Mouse (Mus musculus) gastrocnemius, postnatal 4 days (tissue): ENCODE results near the gene Fabp6. TPM values are rescaled to one million over a fixed set of nuclear protein-coding genes. Genes with fewer than 3 reads are reported as not detected.

Source experiments
- DNase-seq, 2 experiments: peaks; one replicate each; pipeline ENCODE4 v3.0.0; 2021 to 2022; ENCODE audit warnings: low spot score in 2 of 2, mixed read lengths in 2 of 2
- long read RNA-seq, 2 experiments: library from polyadenylated mRNA; stranded (forward); transcript quantifications; one replicate each; pipeline ENCODE4 v2.0.0; 2021
- total RNA-seq, 2 experiments: library from RNA; stranded (reverse); gene quantifications; 2 replicates each; pipeline ENCODE4 v1.2.3; 2021

The Fabp6 gene
- not detected for total RNA-seq
- long read RNA-seq, experiment 1, result 0 reads
- long read RNA-seq, experiment 2, result 0 reads

DNA sequence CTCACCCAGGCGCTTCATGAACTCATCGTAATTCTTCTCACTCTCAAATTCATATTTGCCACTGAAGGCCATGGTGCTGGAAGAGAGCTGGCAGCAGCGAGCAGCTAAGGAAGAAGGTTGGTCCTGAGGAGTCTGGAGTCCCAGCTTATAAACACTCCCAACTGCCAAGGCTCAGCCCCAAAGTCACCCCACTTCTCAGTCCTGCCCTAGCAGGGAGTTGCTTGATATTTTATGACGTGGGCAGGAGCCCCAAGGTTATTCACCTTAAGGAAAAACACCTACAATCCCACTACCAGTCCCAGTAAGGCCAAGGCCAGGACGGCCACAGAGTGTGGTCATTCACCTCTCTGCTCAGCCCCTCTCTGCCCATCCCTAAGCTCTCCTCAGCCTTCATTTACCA is at the start of gene Fabp6:
TSS of gene Fabp6 (minus strand) at position 101 of the 400 bp plus-strand sequence.
- DNase-seq, result no peak

DNA sequence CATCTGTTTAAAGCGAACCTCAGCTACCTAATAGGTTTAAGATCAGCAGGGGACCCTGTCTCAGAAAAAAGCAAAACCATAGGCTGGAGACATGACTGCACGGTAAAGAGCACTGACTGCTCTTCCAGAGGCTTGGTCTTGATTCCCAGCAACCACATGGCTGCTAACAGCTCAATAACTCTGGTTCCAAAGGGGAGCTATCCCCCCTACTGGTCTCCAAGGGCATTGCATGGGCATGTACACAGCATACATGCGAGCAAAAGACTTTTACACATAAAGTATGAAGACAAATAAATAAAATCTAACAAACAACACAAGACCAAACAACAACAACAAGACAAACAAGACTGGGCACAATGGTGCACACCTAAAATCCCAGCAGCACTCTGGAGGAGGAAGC is 43.9 kb upstream of the Fabp6 start:
- DNase-seq, result no peak

DNA sequence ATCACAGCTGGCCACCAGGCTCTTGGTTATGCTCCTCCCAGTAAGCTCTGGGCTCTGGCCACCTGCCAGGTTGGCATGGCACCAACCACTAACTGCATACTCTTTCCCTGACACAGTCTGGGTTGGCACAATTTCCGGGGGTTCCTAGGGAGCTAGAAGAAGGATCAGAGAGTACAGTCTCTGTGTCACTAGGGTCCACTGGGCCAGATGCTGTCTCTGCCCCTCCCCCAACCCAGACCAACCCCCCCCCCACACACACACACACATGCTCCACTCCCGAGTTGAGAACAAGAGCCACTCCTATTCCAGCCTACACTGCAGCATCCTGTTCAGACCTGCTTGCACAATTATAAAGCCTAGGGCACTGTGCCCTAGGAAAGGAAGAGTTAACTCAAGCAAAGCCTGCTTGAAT is 41.8 kb upstream of the Fabp6 start:
- peak; percentile 49 to 79 for DNase-seq

- DNase-seq, result no peak
These were observed 37.1 kb upstream of the Fabp6 start for GRCm38 (mm10) chr11:43638486-43638885.

GRCm38 (mm10) chr11:43636761-43637160 is 35.4 kb upstream of the Fabp6 start:
- DNase-seq, result no peak

DNA sequence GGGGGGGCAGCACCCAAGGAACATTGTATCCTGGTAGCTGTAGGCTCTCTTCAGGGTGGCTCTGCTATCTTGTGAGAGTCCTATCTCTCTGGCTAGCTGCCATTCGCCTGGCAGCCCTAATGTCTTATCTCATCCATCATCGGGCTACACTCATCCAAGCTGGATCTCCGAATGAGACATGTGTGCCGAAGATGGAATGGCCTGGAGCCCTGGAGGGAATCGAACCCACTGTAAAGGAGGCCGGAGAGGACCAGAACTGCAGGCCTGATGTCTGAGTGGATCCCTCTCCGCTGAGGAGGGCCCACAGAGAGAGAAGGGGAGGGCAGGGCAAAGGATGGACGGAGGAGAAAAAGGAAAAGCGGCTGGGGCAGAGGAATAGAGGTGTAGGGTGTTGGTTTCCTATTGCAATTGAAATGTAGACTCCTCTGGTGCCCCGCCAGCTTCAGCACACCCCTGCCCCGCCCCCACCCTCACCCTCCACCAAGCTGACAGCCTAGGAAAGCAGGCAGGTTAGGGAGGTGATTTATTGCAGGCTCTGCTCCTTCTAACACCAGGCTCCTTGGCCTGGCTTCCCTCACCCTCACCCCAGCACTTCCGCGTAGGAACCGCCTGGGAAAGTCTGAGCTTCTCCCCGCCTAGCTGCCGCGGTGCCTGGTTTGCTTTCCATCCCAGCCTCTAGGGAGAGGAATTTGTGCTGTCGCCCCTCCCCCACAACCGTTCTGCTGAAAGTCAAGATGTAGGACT is 32.5 kb upstream of the Fabp6 start:
- peak in 1 of 2 experiments; percentile 40 for DNase-seq

DNA sequence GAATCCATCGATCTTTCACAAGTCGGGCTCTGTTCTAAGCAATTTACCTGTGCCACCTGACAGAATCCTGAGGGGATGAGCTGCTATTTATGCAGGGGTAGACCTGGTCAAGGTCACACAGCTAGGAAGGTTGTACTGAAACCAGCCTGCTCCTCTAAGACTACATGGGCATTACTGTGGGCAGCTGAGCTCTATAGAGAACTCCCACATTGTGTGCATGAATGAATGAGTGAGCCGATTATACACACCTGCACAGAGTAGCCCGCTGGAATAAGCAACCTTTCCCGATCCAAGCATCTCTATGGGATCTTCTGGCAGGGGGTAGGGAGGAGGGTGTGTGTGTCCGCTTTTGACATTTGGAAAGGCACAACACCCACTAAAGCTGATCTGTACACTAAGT is 31.8 kb upstream of the Fabp6 start:
- no peak for DNase-seq

DNA sequence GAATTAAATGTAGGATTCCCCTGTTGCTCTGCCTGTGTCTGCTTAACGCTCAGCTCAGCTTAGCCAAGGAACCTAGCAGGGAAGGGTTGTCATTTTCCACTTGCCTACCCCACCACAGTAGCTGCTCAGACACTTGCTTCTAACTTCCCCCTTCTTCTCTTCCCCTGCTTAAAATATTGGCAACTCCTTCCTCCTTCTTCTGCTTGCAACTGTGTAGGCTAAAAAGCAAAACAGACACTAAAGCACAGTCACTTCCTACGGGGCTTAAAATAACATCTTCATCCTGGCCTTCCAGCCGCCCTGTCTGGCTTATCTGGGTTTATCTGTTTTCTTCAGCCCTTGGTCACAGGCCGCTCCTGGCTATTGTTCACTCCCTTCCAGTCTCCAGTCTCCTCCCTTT is 31.2 kb upstream of the Fabp6 start:
- DNase-seq, result no peak

- no peak for DNase-seq
These were observed 30.3 kb upstream of the Fabp6 start for GRCm38 (mm10) chr11:43631645-43632044.

DNA sequence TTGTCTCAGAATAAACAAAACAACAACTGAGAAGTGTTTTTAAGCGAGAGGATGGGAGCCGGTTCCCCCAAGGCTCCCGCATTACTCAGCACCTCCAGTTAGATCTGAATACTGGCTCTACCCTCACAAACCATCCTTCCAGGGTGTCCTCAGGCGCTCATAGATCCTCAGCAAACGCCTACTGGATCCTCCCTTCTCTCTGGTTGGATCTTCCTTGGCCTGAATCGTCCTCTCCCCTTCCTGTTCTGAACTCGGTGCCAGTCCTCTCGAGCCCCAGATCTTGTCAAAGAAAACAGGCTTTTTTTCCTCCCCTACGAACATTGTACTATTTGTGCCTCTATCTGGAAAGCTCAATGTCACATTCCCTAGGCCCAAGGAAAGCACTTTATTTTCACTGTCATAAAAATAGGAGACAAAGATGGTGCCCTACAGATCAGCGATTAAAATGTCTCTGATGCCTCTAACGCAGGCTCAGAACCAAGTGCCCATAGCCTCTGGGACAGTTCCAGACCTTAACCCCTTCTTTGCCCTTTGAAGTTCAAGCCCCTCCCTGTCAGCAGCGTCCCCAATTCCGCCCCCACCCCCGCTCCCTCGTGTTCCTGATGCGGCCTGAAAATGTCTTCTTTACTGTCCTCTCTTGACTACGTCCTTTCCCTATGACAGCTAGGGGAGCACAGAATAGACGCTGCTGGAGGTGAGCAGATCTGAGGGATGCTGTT is 25.7 kb upstream of the Fabp6 start:
- DNase-seq, result no peak

GRCm38 (mm10) chr11:43626300-43626926 is 25.1 kb upstream of the Fabp6 start:
- peak in 1 of 2 experiments; percentile 37 for DNase-seq

- DNase-seq, result no peak
These were observed 23.0 kb upstream of the Fabp6 start for GRCm38 (mm10) chr11:43624341-43624740.

- no peak for DNase-seq
These were observed 20.4 kb upstream of the Fabp6 start for GRCm38 (mm10) chr11:43621769-43622168.

DNA sequence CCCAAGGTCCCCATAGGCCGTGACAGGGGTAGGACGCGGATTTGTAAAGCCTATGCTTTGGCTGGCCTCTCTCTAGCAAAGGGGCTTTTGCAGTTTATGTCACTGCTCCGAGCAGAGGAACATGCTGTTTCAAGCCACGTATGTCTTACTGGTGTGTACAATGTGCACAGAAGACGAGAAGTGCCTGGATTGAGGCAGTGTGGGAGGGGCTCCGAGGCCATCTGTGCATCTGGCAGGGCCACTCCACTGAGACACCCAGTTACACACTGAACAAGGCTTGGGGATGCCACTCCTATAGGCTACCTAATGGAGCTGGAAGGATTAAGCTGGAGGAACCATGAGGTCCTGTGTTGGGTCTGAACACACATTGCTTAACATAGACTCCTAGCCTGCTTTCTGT is 17.1 kb upstream of the Fabp6 start:
- no peak for DNase-seq

- DNase-seq, result peak in 1 of 2 experiments; percentile 18
These were observed 16.6 kb upstream of the Fabp6 start for GRCm38 (mm10) chr11:43617924-43618323.

GRCm38 (mm10) chr11:43612834-43613488 is 11.6 kb upstream of the Fabp6 start:
- DNase-seq, result peak; percentile 63 to 76

GRCm38 (mm10) chr11:43610662-43611033 is 9.3 kb upstream of the Fabp6 start:
- DNase-seq, result no peak

- no peak for DNase-seq
These were observed 8.8 kb upstream of the Fabp6 start for GRCm38 (mm10) chr11:43610006-43610661.

DNA sequence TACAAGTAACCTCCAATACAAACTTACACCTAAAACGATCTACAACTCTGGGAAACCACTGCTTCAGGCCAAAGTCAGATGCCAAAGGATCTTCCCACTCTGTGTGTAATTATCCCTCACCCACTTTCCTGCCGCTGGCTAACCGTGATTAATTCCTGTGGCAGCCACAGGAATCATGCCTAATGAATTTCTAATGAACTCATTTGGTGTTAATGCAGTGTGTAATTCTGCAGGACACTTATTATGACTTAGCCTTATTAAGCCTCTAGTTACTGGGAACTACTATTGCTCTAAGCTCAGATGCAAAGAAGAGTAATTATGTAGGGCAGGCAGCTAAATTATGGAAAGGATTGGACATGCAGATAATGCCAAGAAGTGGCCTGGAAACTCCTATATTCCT is 7.1 kb upstream of the Fabp6 start:
- DNase-seq, result no peak

- DNase-seq, result no peak
These were observed 4.5 kb upstream of the Fabp6 start for GRCm38 (mm10) chr11:43605859-43606258.

DNA sequence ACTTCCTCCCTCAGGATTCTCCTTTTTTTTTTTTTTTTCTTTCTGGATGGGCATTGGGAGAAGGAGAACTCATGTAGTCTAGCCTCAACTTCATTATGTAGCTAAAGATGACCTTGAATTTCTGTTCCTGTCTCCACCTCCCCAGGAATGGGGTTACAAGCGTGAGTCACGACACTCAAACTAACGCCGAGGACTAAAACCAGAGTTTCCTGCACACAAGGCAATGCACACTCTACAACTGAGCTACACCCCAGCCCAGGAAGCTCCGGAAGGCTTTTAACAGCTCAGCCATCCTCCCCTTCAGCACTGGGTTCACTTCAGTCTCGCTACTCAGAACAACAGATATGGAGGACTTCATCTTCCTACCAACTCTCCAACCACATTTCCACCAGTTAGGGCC is 3.6 kb upstream of the Fabp6 start:
- no peak for DNase-seq
